Mouse (Mus musculus): ENCODE measurements at regions not wholly inside any gene's neighbourhood (a gene's known extent, or its start where the extent isn't known, plus 50 kb on each side); places are given as distances from the start of the nearest gene placed in this dataset.

DNA sequence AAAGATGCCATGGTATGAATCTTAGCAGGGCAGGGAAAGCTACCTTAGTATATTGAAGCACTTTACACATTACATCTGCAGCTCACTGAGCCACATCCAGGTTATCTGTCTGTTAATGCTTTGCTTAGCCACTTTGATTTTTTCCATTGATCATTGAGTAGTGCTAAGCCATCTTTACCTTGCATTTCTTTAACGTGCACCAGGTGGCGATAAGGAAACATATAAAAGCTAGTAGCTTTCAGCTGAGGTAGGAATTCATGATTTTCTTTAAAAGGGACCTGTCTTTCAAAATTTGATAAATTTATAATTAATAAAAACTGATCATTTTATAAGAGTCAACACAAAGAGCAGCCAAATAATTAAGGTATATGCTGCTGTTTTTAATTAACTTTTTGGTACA, 426.3 kb upstream of the Tpk1 start:
- peak in 1 of 2 experiments; percentile 50 for DNase-seq (ENCODE audit: extremely low spot score in 1 of 2, low spot score in 1 of 2)

- DNase-seq (ENCODE audit: extremely low spot score in 1 of 2, low spot score in 1 of 2), result no peak
These were observed 416.0 kb upstream of the Tpk1 start for GRCm38 (mm10) chr6:44081922-44082552.

DNA sequence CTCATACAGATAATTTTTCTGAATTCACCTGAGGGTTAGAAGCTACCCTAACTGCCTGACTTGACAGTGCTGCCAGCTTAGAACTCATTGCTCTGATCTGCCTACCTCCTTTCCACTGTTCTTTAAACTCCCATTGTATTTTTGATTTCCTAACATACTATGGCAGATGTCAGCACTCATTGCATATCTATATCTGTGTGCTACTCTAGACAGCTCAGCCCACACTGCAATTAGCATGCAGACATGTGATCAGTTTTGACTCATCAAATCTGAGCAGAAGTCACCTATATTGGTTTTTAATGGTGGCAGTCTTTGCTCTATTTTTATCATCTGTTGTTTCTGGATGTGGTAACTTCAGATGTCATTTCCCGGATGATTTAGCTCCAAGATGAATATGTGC, 407.0 kb upstream of the Tpk1 start:
- DNase-seq (ENCODE audit: extremely low spot score in 1 of 2, low spot score in 1 of 2), result peak; percentile 22 to 38

DNA sequence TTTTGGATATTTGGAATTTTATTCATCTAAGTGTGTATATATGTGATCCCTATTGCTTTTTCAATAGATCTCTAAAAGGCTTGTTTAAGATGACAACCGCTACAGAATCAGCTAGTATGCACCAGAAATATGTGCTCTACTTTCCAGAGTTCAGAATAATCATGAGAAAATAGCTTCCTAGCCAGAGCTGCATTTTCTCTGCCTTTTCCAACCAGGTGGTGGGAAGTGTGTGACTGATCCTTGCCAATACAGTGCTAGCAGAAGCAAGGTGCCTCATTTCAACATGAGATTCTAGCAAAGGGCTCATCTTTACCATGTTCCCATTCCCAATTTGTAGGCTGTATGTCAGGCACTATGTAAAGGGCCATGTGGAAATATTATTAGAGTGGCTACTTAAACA, 401.8 kb upstream of the Tpk1 start:
- DNase-seq (ENCODE audit: extremely low spot score in 1 of 2, low spot score in 1 of 2), result peak; percentile 10 to 37

Measured in frontal cortex, adult 2 months (tissue).